Mouse (Mus musculus): ENCODE data around the gene Oas1a.

DNA sequence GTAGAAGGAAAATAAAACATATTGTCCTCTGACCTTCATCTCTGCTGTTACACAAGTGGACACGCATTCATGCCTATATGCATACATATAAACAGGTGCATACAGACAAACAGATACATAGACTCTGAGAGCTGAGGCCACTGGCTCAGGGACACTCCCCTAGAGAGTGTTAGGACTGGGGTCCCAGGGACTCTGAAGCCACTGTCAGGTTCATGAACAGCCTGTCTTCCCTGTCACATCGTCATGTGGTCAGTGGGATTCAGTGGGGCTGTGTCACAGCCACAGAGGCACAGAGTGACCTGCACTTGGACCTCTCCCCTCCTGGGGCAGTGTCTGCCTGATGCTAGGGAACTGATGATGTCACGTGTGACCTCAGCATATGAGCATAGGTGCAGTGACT lies 13.0 kb upstream of the Oas1a start:
- no peak for TF ChIP-seq CTCF (IDR thresholded peaks at IDR 0.05; ENCODE audit: borderline replicate concordance, insufficient read depth, low read length)
- no peak for TF ChIP-seq POLR2A (IDR thresholded peaks at IDR 0.05; ENCODE audit: low read depth, low read length)

Measured in embryonic fibroblast, embryonic 13.5 days (primary cell).